Mouse (Mus musculus): ENCODE measurements at regions not wholly inside any gene's neighbourhood (a gene's known extent, or its start where the extent isn't known, plus 50 kb on each side); places are given as distances from the start of the nearest gene placed in this dataset.

DNA sequence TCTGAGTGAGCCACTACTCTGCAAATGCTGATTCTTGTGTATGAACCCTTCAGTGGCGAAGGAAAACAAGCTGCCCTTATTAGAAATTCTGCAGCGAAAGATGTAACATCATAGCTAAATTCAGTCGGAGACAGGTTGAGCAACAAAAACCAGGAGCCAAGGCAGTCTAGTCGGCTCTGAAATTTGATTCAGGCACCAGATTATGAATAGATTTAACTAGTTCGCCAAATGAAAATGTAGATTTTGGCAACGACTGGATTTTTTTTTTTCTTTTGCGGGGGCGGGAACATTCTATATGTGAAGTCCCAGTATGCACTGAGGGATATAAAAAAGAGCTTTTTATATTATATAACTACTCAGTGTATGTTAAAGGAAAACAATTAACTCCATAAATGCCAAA is 847.9 kb downstream of the Kcnj2 start:
- TF ChIP-seq E2F4 (IDR thresholded peaks at IDR 0.05; ENCODE audit: insufficient read depth) (no peak), CEBPB (IDR thresholded peaks at IDR 0.05; ENCODE audit: insufficient read depth, poor library complexity, severe bottlenecking) (no peak), MYOG (IDR thresholded peaks at IDR 0.05; ENCODE audit: control insufficient read depth in 1 of 3, insufficient read depth in 1 of 3, insufficient read length in 2 of 3, low read depth in 2 of 3) (no peak)
- Histone ChIP-seq H3K4me3 (no peak overlapping the region), H3K27me3 (ENCODE audit: control insufficient read depth, insufficient read depth, insufficient read length) (no peaks in the 10 kb centered on the region), H3K4me2 (ENCODE audit: low read depth) (no peak overlapping the region), H3K79me2 (ENCODE audit: control insufficient read depth, insufficient read depth) (no peaks in the 10 kb centered on the region), H3ac (ENCODE audit: control insufficient read depth, insufficient read length) (no peak overlapping the region), H3K36me3 (ENCODE audit: control insufficient read depth, insufficient read depth) (no peaks in the 10 kb centered on the region)

DNA sequence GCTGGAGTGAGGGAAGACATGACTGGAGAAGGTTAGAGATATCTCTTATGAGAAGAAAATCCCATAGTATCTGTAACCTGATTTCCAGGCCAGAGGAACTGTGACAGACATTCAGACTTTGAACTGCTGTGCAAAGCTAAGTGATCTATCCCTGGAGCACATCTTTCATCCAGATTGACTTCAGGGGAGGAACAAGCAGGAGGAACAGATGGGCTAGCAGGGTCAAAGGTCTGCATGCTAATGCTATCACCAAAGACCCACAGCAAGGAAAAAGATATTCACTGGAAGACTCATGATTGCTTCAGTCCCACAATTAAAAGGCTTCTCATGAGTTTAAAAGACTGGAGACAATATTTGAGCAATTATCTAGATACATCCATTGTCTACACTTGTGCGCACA is 855.7 kb upstream of the Sox9 start:
- H3K4me2 ChIP-seq (ENCODE audit: low read depth): no peak overlapping the region
- H3K4me3 ChIP-seq: no peak overlapping the region
- no peaks in the 10 kb centered on the region for H3K79me2 ChIP-seq (ENCODE audit: control insufficient read depth, insufficient read depth)
- no peaks in the 10 kb centered on the region for H3K36me3 ChIP-seq (ENCODE audit: control insufficient read depth, insufficient read depth)
- H3K27me3 ChIP-seq (ENCODE audit: control insufficient read depth, insufficient read depth, insufficient read length): no peaks in the 10 kb centered on the region
- H3ac ChIP-seq (ENCODE audit: control insufficient read depth, insufficient read length): no peak overlapping the region
- TF ChIP-seq MYOG (IDR thresholded peaks at IDR 0.05; ENCODE audit: control insufficient read depth in 1 of 3, insufficient read depth in 1 of 3, insufficient read length in 2 of 3, low read depth in 2 of 3) (no peak), TCF3 (IDR thresholded peaks at IDR 0.05; ENCODE audit: insufficient read length, low read depth) (no peak), CEBPB (IDR thresholded peaks at IDR 0.05; ENCODE audit: insufficient read depth, poor library complexity, severe bottlenecking) (no peak), REST (IDR thresholded peaks at IDR 0.05; ENCODE audit: insufficient read depth, insufficient read length) (no peak), E2F4 (IDR thresholded peaks at IDR 0.05; ENCODE audit: insufficient read depth) (no peak), MAX (IDR thresholded peaks at IDR 0.05; ENCODE audit: low read depth) (no peak), MYOD1 (IDR thresholded peaks at IDR 0.05; ENCODE audit: control insufficient read depth in 1 of 3, insufficient read length in 2 of 3, low read depth in 2 of 3) (no peak), USF1 (IDR thresholded peaks at IDR 0.05; ENCODE audit: low read depth) (no peak), SRF (IDR thresholded peaks at IDR 0.05; ENCODE audit: control insufficient read depth, insufficient read length, low read depth) (no peak)

GRCm38 (mm10) chr11:111929366-111929765 is 852.7 kb upstream of the Sox9 start:
- Histone ChIP-seq H3K36me3 (ENCODE audit: control insufficient read depth, insufficient read depth) (no peaks in the 10 kb centered on the region), H3K4me2 (ENCODE audit: low read depth) (no peak overlapping the region), H3K27me3 (ENCODE audit: control insufficient read depth, insufficient read depth, insufficient read length) (no peaks in the 10 kb centered on the region), H3K79me2 (ENCODE audit: control insufficient read depth, insufficient read depth) (no peaks in the 10 kb centered on the region), H3ac (ENCODE audit: control insufficient read depth, insufficient read length) (no peak overlapping the region), H3K4me3 (no peak overlapping the region)
- TF ChIP-seq POLR2A (IDR thresholded peaks at IDR 0.05; ENCODE audit: insufficient read length, low read depth) (no peak), POLR2AphosphoS2 (IDR thresholded peaks at IDR 0.05; ENCODE audit: insufficient read length, low read depth) (no peak), MYOD1 (IDR thresholded peaks at IDR 0.05; ENCODE audit: control insufficient read depth in 1 of 3, insufficient read length in 2 of 3, low read depth in 2 of 3) (no peak), E2F4 (IDR thresholded peaks at IDR 0.05; ENCODE audit: insufficient read depth) (no peak), REST (IDR thresholded peaks at IDR 0.05; ENCODE audit: insufficient read depth, insufficient read length) (no peak), MAX (IDR thresholded peaks at IDR 0.05; ENCODE audit: low read depth) (no peak), SRF (IDR thresholded peaks at IDR 0.05; ENCODE audit: control insufficient read depth, insufficient read length, low read depth) (no peak), CEBPB (IDR thresholded peaks at IDR 0.05; ENCODE audit: insufficient read depth, poor library complexity, severe bottlenecking) (no peak)

GRCm38 (mm10) chr11:111932052-111932451 is 850.0 kb upstream of the Sox9 start:
- Histone ChIP-seq H3K36me3 (ENCODE audit: control insufficient read depth, insufficient read depth) (no peaks in the 10 kb centered on the region), H3K27me3 (ENCODE audit: control insufficient read depth, insufficient read depth, insufficient read length) (no peaks in the 10 kb centered on the region), H3ac (ENCODE audit: control insufficient read depth, insufficient read length) (no peak overlapping the region), H3K4me3 (no peak overlapping the region), H3K79me2 (ENCODE audit: control insufficient read depth, insufficient read depth) (no peaks in the 10 kb centered on the region), H3K4me2 (ENCODE audit: low read depth) (no peak overlapping the region)
- no peak for TF ChIP-seq MYOD1 (IDR thresholded peaks at IDR 0.05; ENCODE audit: control insufficient read depth in 1 of 3, insufficient read length in 2 of 3, low read depth in 2 of 3)
- TF ChIP-seq REST (IDR thresholded peaks at IDR 0.05; ENCODE audit: insufficient read depth, insufficient read length): no peak
- TF ChIP-seq POLR2AphosphoS2 (IDR thresholded peaks at IDR 0.05; ENCODE audit: insufficient read length, low read depth): no peak
- no peak for TF ChIP-seq TCF3 (IDR thresholded peaks at IDR 0.05; ENCODE audit: insufficient read length, low read depth)
- TF ChIP-seq USF1 (IDR thresholded peaks at IDR 0.05; ENCODE audit: low read depth): no peak
- no peak for TF ChIP-seq E2F4 (IDR thresholded peaks at IDR 0.05; ENCODE audit: insufficient read depth)
- TF ChIP-seq CEBPB (IDR thresholded peaks at IDR 0.05; ENCODE audit: insufficient read depth, poor library complexity, severe bottlenecking): no peak
- no peak for TF ChIP-seq MYOG (IDR thresholded peaks at IDR 0.05; ENCODE audit: control insufficient read depth in 1 of 3, insufficient read depth in 1 of 3, insufficient read length in 2 of 3, low read depth in 2 of 3)
- TF ChIP-seq MAX (IDR thresholded peaks at IDR 0.05; ENCODE audit: low read depth): no peak
- TF ChIP-seq POLR2A (IDR thresholded peaks at IDR 0.05; ENCODE audit: insufficient read length, low read depth): no peak
- no peak for TF ChIP-seq SRF (IDR thresholded peaks at IDR 0.05; ENCODE audit: control insufficient read depth, insufficient read length, low read depth)
- no peak for TF ChIP-seq TCF12 (IDR thresholded peaks at IDR 0.05; ENCODE audit: insufficient read depth, poor library complexity, severe bottlenecking)

DNA sequence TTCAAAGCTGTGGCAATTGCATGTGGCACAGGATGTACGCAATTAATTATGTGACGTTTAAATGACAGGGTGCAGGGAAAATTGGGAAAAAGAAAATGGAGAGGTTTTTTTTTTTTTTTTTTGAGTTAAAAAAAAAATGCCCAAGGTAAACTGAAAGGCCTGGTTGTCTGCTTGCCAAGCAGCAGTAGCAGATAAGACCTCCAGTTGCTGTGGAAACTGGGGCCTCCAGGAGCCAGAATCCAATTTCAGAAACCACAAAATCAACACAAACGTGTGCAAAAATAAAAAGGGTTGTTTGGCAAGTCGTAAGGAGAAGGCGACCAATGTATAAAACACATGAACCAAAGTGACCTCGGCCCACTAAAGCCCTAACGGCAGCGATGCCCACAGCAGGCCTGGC is 837.7 kb upstream of the Sox9 start:
- H3K4me3 ChIP-seq: no peak overlapping the region
- H3K27me3 ChIP-seq (ENCODE audit: control insufficient read depth, insufficient read depth, insufficient read length): no peaks in the 10 kb centered on the region
- H3K79me2 ChIP-seq (ENCODE audit: control insufficient read depth, insufficient read depth): no peaks in the 10 kb centered on the region
- H3ac ChIP-seq (ENCODE audit: control insufficient read depth, insufficient read length): no peak overlapping the region
- H3K36me3 ChIP-seq (ENCODE audit: control insufficient read depth, insufficient read depth): no peaks in the 10 kb centered on the region
- TF ChIP-seq TCF3 (IDR thresholded peaks at IDR 0.05; ENCODE audit: insufficient read length, low read depth) (no peak), MAX (IDR thresholded peaks at IDR 0.05; ENCODE audit: low read depth) (no peak), POLR2A (IDR thresholded peaks at IDR 0.05; ENCODE audit: insufficient read length, low read depth) (no peak), MYOD1 (IDR thresholded peaks at IDR 0.05; ENCODE audit: control insufficient read depth in 1 of 3, insufficient read length in 2 of 3, low read depth in 2 of 3) (no peak), TCF12 (IDR thresholded peaks at IDR 0.05; ENCODE audit: insufficient read depth, poor library complexity, severe bottlenecking) (no peak), CEBPB (IDR thresholded peaks at IDR 0.05; ENCODE audit: insufficient read depth, poor library complexity, severe bottlenecking) (no peak), USF1 (IDR thresholded peaks at IDR 0.05; ENCODE audit: low read depth) (no peak), MYOG (IDR thresholded peaks at IDR 0.05; ENCODE audit: control insufficient read depth in 1 of 3, insufficient read depth in 1 of 3, insufficient read length in 2 of 3, low read depth in 2 of 3) (no peak), SRF (IDR thresholded peaks at IDR 0.05; ENCODE audit: control insufficient read depth, insufficient read length, low read depth) (no peak), E2F4 (IDR thresholded peaks at IDR 0.05; ENCODE audit: insufficient read depth) (no peak), POLR2AphosphoS2 (IDR thresholded peaks at IDR 0.05; ENCODE audit: insufficient read length, low read depth) (no peak), REST (IDR thresholded peaks at IDR 0.05; ENCODE audit: insufficient read depth, insufficient read length) (no peak)
- H3K4me2 ChIP-seq (ENCODE audit: low read depth): no peak overlapping the region
